Mouse (Mus musculus) embryonic facial prominence, embryonic 13.5 days (tissue): ENCODE data around the gene Nipsnap3a. TPM values are rescaled to one million over a fixed set of nuclear protein-coding genes. Genes with fewer than 3 reads are reported as not detected.

Source experiments
- ATAC-seq: fragments of 200-750 bp; cut with Nextera tagmentation; 2 replicates; pipeline ENCODE4 v1.8.0; 2017; ENCODE audit warnings: low read depth; ENCODE audit not compliant: insufficient number of reproducible peaks, insufficient read depth, low FRiP score, low TSS enrichment
- H3K27ac ChIP-seq: fragments of 300-500 bp; sonication (generic); 2 replicates; pipeline ENCODE4 v1.5.1; 2015; ENCODE audit warnings: moderate library complexity, mild to moderate bottlenecking, inconsistent platforms
- H3K27me3 ChIP-seq: fragments of 300-500 bp; sonication (generic); 2 replicates; pipeline ENCODE4 v1.6.1; 2015; ENCODE audit warnings: mild to moderate bottlenecking, inconsistent platforms
- H3K36me3 ChIP-seq: fragments of 300-500 bp; sonication (generic); 2 replicates; pipeline ENCODE4 v1.6.1; 2015; ENCODE audit warnings: mild to moderate bottlenecking, inconsistent platforms
- H3K4me1 ChIP-seq: fragments of 300-500 bp; sonication (generic); 2 replicates; pipeline ENCODE4 v1.6.1; 2015; ENCODE audit warnings: inconsistent platforms
- H3K4me2 ChIP-seq: fragments of 300-500 bp; sonication (generic); 2 replicates; pipeline ENCODE4 v1.6.1; 2015; ENCODE audit warnings: moderate library complexity, mild to moderate bottlenecking, inconsistent platforms
- H3K4me3 ChIP-seq: fragments of 300-500 bp; sonication (generic); 2 replicates; pipeline ENCODE4 v1.5.1; 2015; ENCODE audit warnings: mild to moderate bottlenecking, inconsistent platforms
- H3K9ac ChIP-seq: fragments of 300-500 bp; sonication (generic); 2 replicates; pipeline ENCODE4 v1.6.1; 2015; ENCODE audit warnings: mild to moderate bottlenecking, inconsistent platforms
- H3K9me3 ChIP-seq: fragments of 300-500 bp; sonication (generic); 2 replicates; pipeline ENCODE4 v1.6.1; 2016; ENCODE audit warnings: inconsistent platforms
- WGBS: fragments of 180-500 bp; shearing (Covaris S2); methylation state at CpG from one replicate; pipeline ENCODE4 v1.1.7; 2015; ENCODE audit warnings: mixed read lengths; 5-methylcytosine and 5-hydroxymethylcytosine counted together
- polyA plus RNA-seq: library from polyadenylated mRNA; unstranded; fragments of >200 nt; fragmentation: Nextera tagmentation; extraction: Ambion mirVana; gene quantifications from 2 replicates; pipeline ENCODE4 v1.2.1, GENCODE M21; 2015

Gene Nipsnap3a
- polyA plus RNA-seq, 1 experiment from 2014 or later: not detected

DNA sequence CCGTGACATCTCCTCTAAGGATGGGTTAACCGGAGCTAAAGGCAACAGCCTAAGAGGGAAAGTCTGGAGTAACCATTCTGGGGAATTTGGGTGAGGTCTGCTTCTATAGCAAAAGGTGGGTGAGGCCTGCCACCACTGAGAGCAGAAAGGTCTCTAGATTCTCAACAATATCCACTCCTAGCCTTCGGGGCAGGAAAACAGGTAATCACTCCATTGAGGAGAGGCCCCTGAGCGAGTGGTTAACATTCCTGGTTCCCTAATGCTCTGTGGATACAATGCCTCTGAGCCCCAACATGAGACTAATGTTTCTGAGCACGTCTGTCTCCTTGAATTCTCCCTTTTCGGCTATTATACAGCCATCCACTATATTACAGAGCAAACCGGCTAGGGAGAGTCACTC lies 25.3 kb downstream of the Nipsnap3a start:
- peaks cover 31% of the 10 kb centered on the region for H3K36me3 ChIP-seq
- H3K9ac ChIP-seq: no peak overlapping the region
- no peak for ATAC-seq
- H3K9me3 ChIP-seq: peaks cover 7% of the 10 kb centered on the region; the same call in 1 of the 2 replicates
- no peaks in the 10 kb centered on the region for H3K27me3 ChIP-seq
- no peak overlapping the region for H3K4me2 ChIP-seq
- H3K4me1 ChIP-seq: peaks cover 4% of the 10 kb centered on the region; the same call in 1 of the 2 replicates
- WGBS: 86% methylated on average over 7 of the region's 7 CpGs
- no peak overlapping the region for H3K27ac ChIP-seq
- no peak overlapping the region for H3K4me3 ChIP-seq

DNA sequence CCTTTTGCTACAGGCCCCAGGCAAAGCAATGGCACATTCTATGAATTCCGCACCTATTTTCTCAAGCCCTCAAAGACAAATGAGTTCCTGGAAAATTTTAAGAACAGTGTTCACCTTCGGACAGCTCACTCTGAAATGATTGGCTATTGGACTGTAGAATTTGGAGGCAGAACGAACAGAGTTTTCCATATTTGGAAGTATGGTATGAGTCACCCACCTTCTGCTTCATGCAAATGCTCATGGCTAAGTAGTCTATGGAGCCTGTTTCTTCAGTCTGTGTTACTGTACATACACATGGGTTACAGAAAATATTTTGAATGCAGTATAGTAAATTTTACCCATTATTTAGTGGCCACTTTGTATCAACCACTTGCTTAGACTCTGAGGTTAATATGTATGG lies 26.0 kb downstream of the Nipsnap3a start:
- H3K36me3 ChIP-seq: peaks cover 37% of the 10 kb centered on the region
- H3K4me3 ChIP-seq: no peak overlapping the region
- H3K4me1 ChIP-seq: peaks cover 4% of the 10 kb centered on the region; the same call in 1 of the 2 replicates
- H3K27me3 ChIP-seq: no peaks in the 10 kb centered on the region
- WGBS: 90% methylated on average over 3 of the region's 3 CpGs
- H3K9ac ChIP-seq: no peak overlapping the region
- H3K9me3 ChIP-seq: peaks cover 7% of the 10 kb centered on the region; the same call in 1 of the 2 replicates
- no peak overlapping the region for H3K4me2 ChIP-seq
- no peak overlapping the region for H3K27ac ChIP-seq
- ATAC-seq: no peak

DNA sequence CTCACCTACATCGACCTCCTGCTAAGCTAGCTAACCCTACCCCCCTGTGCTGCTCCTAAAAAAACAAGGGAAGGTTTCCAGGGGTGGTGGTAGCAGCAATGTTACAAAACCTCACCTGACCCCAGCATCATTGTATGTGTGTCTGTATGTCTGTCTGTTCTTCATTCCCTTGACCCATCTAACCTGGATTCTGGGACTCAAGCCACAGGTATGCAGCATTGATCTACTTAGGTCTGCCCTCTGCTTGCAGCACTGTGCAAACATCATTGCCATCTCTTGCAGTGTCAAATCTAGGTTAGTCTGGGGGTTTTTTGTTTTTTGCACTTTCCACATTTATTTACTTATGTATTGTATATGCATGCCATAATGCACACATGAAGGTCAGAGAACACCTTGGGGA lies 29.3 kb downstream of the Nipsnap3a start:
- H3K36me3 ChIP-seq: peaks cover 58% of the 10 kb centered on the region

DNA sequence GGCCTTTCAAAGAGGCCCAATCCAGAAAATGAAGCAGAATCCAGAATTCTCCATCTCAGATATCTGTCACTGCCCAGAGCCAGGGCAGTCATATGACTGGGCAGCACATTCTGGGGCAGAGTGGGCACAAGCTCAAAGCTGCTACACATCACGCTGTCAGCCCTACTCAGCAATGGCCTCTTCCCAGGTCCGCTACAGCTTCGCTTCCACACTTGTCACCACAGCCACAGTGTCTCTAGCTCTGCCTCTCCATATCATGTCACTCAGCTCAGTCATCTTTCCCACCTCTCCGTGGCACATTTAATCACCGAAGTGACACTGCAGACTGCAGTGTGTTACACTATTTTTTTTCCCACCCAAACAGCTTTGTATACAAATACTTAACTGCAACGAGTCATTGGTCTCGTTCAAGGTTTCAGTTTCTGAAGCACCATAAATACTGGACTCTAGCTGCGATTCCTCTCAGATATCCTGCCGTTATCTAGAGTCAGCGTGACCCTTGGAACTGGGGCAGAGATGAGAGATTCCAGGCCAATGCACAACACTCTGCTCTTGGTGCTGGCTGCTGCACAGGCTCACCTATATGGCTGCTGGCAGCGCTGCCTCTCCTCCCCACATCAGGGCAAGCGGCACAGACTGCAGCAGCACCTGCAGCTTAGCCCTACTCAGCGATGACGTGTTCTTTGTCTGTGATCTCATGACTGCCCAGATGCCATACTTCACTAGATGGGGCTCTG lies 34.3 kb downstream of the Nipsnap3a start:
- Histone ChIP-seq H3K36me3 (peaks cover 39% of the 10 kb centered on the region), H3K27ac (no peak overlapping the region), H3K4me1 (no peaks in the 10 kb centered on the region), H3K27me3 (no peaks in the 10 kb centered on the region), H3K4me3 (no peak overlapping the region), H3K9ac (no peak overlapping the region), H3K4me2 (no peak overlapping the region), H3K9me3 (0 out of 2 replicates have a peak, but pooled peaks cover 5% of the 10 kb centered on the region)
- no peak for ATAC-seq
- WGBS: 91% methylated on average over 14 of the region's 14 CpGs

More for the DNA sequence above, 29.3 kb downstream of the Nipsnap3a start:
- no peak overlapping the region for H3K27ac ChIP-seq
- H3K4me1 ChIP-seq: no peaks in the 10 kb centered on the region
- no peak for ATAC-seq
- no peak overlapping the region for H3K4me3 ChIP-seq
- H3K9ac ChIP-seq: no peak overlapping the region
- peaks cover 7% of the 10 kb centered on the region; the same call in 1 of the 2 replicates for H3K9me3 ChIP-seq
- WGBS: 87% methylated on average over 1 of the region's 1 CpGs
- H3K4me2 ChIP-seq: no peak overlapping the region
- H3K27me3 ChIP-seq: no peaks in the 10 kb centered on the region

DNA sequence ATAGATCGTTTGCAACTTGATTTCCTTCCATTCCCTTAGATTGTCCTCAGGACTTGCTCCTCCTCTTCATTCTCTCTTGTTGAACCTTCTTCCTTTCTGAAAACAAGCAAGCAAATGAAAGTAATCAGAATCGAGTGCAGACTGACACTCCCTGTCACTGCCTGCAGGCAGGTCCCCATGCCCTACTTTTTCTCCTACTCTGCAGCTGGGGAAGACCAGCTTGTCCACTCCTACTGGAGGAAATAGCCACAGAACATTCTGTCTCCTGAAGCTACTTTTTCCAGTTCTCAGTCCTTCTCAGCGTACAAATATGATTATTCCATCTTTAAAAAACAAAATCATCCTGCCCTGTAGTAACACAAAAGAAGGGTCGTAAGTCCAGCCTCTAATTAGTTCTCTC lies 35.3 kb downstream of the Nipsnap3a start:
- H3K4me2 ChIP-seq: no peak overlapping the region
- 88% methylated on average over 4 of the region's 4 CpGs for WGBS
- no peak for ATAC-seq
- H3K9ac ChIP-seq: no peak overlapping the region
- no peak overlapping the region for H3K4me3 ChIP-seq
- H3K27ac ChIP-seq: no peak overlapping the region
- H3K9me3 ChIP-seq: 0 out of 2 replicates have a peak, but pooled peaks cover 5% of the 10 kb centered on the region
- no peaks in the 10 kb centered on the region for H3K4me1 ChIP-seq
- H3K36me3 ChIP-seq: peaks cover 33% of the 10 kb centered on the region
- H3K27me3 ChIP-seq: no peaks in the 10 kb centered on the region

GRCm38 (mm10) chr4:53027811-53028210 lies 38.7 kb downstream of the Nipsnap3a start:
- Histone ChIP-seq H3K4me2 (no peak overlapping the region), H3K27ac (no peak overlapping the region), H3K9me3 (0 out of 2 replicates have a peak, but pooled peaks cover 5% of the 10 kb centered on the region), H3K27me3 (no peaks in the 10 kb centered on the region), H3K4me1 (no peaks in the 10 kb centered on the region), H3K9ac (no peak overlapping the region), H3K4me3 (no peak overlapping the region), H3K36me3 (peaks cover 19% of the 10 kb centered on the region)
- ATAC-seq: no peak
- 83% methylated on average over 3 of the region's 3 CpGs for WGBS

- Histone ChIP-seq H3K4me3 (no peak overlapping the region), H3K9ac (no peak overlapping the region), H3K9me3 (0 out of 2 replicates have a peak, but pooled peaks cover 4% of the 10 kb centered on the region), H3K4me1 (no peaks in the 10 kb centered on the region), H3K36me3 (peaks cover 24% of the 10 kb centered on the region), H3K27me3 (no peaks in the 10 kb centered on the region), H3K27ac (no peak overlapping the region), H3K4me2 (no peak overlapping the region)
- no peak for ATAC-seq
- WGBS: 52% methylated on average over 8 of the region's 8 CpGs
Observed at GRCm38 (mm10) chr4:53030326-53030948, 41.4 kb downstream of the Nipsnap3a start.

- Histone ChIP-seq H3K4me1 (no peaks in the 10 kb centered on the region), H3K27me3 (no peaks in the 10 kb centered on the region), H3K27ac (no peak overlapping the region), H3K9ac (no peak overlapping the region), H3K4me2 (no peak overlapping the region), H3K4me3 (no peak overlapping the region), H3K9me3 (no peaks in the 10 kb centered on the region), H3K36me3 (peaks cover 71% of the 10 kb centered on the region)
- ATAC-seq: no peak
- 91% methylated on average over 8 of the region's 8 CpGs for WGBS
Observed at GRCm38 (mm10) chr4:53043819-53044218, 54.7 kb downstream of the Nipsnap3a start.

DNA sequence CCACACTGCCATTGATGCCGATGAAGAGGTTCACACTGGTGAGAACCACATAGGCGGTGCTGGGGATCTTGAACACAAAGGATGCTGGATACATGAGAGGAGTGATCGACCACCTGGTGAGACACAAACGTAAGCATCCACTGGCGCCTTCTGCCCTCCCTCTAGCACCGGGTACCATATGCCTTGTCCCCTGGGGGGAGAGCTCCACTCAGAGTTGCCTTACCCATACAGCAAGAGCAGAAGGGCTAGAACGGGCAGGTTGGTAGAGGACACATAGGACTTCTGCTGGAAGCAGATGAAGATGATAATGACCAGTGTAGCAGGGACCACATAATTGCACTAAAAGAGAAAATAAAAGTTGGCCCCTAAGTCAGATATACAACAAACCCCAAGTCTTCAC lies 56.7 kb downstream of the Nipsnap3a start:
- Histone ChIP-seq H3K4me2 (no peak overlapping the region), H3K4me3 (no peak overlapping the region), H3K27ac (no peak overlapping the region), H3K36me3 (peaks cover 78% of the 10 kb centered on the region), H3K4me1 (no peaks in the 10 kb centered on the region), H3K27me3 (no peaks in the 10 kb centered on the region), H3K9ac (no peak overlapping the region), H3K9me3 (no peaks in the 10 kb centered on the region)
- 79% methylated on average over 7 of the region's 7 CpGs for WGBS
- no peak for ATAC-seq

- peaks cover 78% of the 10 kb centered on the region for H3K36me3 ChIP-seq
- 77% methylated on average over 9 of the region's 9 CpGs for WGBS
Observed at GRCm38 (mm10) chr4:53046238-53047022, 57.4 kb downstream of the Nipsnap3a start.

More at GRCm38 (mm10) chr4:53046238-53047022, 57.4 kb downstream of the Nipsnap3a start:
- Histone ChIP-seq H3K9me3 (no peaks in the 10 kb centered on the region), H3K4me2 (no peak overlapping the region), H3K4me3 (no peak overlapping the region), H3K9ac (no peak overlapping the region), H3K27ac (no peak overlapping the region), H3K4me1 (no peaks in the 10 kb centered on the region), H3K27me3 (no peaks in the 10 kb centered on the region)
- no peak for ATAC-seq
